Mouse (Mus musculus): ENCODE measurements around the gene Hs2st1.
A peak's percentile ranks its signal among the peaks of the same experiment; 100 is the strongest.

Hs2st1 gene

GRCm38 (mm10) chr3:144584789-144585553 is 15.0 kb upstream of the Hs2st1 start:
- no peak for DNase-seq

DNA sequence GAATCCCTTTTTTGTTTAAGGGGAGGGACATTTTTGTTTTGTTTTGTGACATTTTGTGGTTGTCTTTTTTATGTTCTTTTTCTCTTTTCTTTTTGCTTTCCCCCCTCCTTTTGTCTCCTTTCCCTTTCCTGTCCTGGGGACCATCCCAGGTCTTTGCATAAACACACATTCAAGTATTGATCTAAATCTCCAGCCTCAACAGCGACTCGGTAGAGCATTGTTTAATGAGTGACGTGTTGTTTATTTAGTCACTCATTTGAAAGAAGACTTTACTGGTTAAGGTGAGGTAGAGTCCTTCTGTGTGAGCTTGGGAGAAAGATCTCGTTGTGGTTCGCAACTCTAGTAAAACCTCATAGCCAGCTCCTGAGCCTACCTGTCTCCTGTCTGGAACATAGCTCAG is 13.8 kb upstream of the Hs2st1 start:
- DNase-seq: no peak

- DNase-seq: no peak
Measured at GRCm38 (mm10) chr3:144582306-144582705, 12.3 kb upstream of the Hs2st1 start.

- DNase-seq: no peak
Measured at GRCm38 (mm10) chr3:144581842-144582241, 11.9 kb upstream of the Hs2st1 start.

DNA sequence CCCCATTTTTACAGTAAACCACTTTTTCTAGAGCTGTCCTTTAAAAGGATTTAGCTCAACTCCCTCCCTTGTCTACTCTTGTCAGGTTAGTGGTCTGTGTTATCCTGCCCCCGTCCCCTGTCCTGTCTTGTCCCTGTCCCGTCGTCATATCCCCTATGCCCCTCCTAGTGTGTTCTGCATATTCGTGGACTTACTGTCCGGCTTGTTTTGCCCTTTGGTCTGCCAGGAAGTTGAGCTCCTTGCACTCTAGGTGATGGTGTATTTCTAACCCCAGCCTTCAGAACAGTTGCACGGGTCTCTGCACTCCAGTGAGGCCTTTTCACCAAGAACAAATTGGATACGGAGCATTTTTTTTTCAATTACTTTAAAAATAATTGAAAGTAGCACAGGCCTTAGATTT is 10.3 kb upstream of the Hs2st1 start:
- no peak for DNase-seq

DNA sequence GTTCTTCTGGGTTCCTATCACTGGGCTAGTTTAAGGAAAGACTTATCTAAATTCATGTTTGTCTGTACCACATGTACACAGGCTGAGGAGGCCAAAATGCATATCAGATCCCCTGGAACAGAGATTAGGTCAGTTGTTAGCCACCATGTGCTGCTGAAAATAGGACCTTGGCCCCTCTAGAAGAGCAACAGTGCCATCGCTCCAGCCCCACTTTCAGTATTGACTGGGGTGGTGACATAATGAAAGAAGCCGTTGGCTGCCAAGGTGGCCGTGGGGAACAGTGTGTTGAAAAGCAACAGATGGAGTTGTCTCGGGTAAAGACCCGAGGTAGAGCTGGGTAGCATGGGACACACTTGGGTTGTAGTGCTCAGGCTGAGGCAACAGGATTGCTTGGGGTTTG is 9.8 kb upstream of the Hs2st1 start:
- DNase-seq: no peak

GRCm38 (mm10) chr3:144578921-144579320 is 8.9 kb upstream of the Hs2st1 start:
- DNase-seq: no peak

- no peak for DNase-seq
Measured at GRCm38 (mm10) chr3:144577366-144578340, 7.7 kb upstream of the Hs2st1 start.

GRCm38 (mm10) chr3:144574256-144574655 is 4.3 kb upstream of the Hs2st1 start:
- DNase-seq: no peak

DNA sequence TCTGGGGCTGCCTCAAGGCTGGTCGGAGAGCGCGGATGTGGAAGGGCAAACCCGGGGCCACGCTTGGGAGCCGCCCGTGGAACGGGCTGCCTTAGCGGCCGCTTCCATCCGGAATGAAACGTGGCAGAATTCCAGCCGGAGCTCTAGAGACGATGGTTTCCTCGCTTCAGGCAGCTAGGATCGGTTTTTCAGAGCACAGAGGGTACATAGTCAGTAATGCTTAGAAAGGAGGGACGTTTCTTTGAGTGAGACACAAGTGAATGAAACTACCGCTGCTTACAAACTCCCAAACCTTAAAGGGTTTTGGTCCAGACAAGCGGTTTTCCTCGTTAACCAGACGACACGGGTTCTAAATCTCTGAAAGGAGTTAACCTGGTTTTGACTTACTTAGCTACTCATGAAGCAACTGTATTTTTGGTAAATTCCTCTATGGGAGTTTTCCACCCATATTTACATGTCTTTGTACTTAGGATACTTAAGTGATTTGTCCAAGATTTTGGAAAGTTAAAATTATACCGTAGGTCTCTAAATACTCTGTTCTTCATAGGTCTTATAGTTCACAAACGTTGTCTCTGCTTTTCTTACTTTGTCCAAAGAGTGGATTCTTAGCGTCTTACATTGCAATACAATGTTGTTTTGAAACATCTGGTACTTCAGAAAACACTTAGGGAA is 971 bp upstream of the Hs2st1 start:
- no peak for DNase-seq

GRCm38 (mm10) chr3:144569401-144569971 is 495 bp downstream of the Hs2st1 start:
- DNase-seq: peak; percentile 50

DNA sequence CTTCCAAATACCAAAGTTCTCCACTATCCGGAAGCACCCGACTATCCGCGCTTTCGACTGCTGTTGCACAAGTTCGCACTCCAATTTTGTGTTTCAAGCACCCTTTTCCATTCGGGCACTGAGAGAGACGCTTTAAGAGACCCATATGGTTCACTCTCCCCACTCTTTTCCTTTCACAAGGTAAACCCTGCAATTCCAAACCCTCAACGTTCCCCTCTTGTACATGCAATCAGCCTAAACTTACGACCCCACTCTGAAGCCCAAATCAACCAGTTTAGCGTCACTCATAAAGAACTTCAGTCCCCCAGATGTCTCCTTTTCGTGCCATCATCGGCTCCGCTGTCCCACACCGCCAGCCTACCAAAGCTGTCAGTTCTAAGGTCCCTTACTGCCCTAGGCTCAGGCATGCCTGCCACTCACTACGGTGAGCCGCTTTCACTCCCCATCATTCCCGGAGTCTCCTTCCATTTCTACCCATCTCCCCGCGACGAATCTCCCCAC is 1.1 kb downstream of the Hs2st1 start:
- DNase-seq: no peak

DNA sequence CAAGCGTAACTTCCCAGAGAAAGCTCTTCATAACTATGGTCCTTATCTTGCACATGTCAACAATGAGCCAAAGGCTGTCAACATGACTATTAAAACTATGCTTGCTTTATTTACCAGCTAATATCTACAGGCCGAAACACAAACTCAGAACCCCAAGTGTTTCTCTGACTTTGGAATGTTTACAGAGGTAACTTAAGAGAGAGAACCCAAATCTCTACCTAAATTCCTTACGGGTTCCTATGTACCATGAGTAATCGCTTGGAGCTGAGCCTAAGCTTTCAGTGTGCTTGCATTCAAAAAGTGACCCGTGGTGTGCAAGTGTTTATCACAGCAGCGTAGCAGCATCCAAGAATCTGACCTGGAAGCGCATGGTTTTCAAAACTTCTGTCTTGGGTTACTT is 4.8 kb downstream of the Hs2st1 start:
- DNase-seq: no peak

GRCm38 (mm10) chr3:144563916-144564315 is 6.1 kb downstream of the Hs2st1 start:
- no peak for DNase-seq

DNA sequence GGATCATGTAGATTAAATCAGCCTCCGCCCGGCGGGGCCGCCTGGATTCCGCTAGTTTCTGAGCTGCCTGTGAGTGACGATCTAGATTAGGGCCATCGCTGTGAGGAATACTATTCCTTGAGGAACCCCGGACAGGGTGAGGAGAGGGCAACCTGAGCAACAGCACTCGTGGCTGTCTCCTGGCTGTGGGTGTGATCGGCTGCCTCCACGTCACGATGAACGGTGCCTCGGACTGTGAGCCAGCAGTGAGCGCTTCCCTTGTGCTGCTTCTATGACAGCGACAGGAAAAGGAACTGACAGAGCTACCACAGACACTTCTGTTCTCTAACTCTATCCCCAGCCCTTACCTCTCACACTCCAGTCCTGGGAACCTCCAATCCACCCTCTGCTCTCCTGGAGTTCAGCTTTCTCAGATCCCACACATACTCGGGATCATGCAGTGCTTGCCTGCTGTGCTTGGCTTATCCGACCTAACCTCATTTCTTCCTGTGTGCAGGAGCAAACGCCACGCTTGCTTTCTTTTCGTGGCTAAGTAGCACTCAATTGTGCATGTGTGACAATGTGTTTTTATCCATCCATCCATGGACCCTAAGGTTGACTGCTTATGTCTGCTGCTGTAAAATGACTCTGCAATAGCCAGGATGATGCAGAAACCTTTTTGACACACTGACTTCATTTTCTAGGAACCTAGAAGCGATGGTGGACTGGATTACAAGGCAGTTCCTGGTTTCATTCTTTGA is 8.3 kb downstream of the Hs2st1 start:
- DNase-seq: no peak

- DNase-seq: no peak
Measured at GRCm38 (mm10) chr3:144558274-144558673, 11.7 kb downstream of the Hs2st1 start.

DNA sequence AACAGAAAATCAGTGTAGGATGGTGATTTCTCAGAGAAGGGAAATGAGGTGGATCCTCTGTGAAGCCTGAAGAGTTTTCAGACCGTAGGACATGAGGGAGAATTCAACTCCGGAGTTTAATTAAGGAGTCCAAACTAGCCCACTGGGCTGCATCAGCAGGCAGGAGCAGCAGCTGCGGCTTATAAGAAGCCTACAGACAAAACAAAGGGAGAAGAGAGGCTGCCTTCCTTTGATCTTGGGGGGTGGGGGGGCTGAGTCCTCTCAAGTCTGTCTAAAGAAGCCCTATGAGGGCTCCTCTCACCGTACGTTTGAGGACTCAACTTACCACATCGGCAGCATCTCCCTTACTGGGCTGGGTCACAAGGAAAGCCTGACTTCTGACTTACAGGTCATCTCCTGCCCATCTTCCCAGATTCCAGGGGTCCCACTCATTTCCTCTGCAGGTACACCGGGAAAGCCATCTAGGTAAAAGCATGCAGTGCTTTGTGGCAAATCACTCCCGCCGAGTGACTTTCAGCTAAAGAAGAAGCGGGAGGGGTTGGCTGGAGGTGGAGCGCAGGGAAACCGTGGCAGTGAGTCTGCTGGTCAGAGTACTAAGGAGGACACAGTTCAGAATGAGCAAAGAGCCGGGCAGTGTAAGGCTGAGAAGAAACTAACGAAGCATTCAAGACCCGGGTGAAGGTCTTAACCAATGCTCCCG is 13.2 kb downstream of the Hs2st1 start:
- DNase-seq: no peak

GRCm38 (mm10) chr3:144555144-144555543 is 14.8 kb downstream of the Hs2st1 start:
- no peak for DNase-seq

GRCm38 (mm10) chr3:144554503-144554902 is 15.5 kb downstream of the Hs2st1 start:
- no peak for DNase-seq

DNA sequence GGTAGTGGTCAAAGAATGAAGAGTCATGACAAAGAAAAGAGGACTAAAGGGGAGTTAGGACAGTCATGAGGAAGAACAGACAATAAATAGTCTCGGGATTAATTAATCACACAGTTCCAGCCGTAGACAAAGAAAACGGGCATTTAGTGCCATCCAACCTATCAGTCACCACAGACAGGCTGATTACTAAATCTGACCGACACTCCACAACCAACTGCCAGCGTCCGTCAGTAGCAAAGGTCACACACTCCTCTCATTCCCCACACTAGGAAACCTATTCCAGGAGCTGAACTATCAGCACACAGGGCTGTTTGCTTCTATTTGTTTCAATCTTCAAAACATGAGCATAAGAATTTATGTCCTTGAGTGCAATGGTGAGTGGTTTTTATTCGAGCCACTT is 16.0 kb downstream of the Hs2st1 start:
- DNase-seq: no peak

DNA sequence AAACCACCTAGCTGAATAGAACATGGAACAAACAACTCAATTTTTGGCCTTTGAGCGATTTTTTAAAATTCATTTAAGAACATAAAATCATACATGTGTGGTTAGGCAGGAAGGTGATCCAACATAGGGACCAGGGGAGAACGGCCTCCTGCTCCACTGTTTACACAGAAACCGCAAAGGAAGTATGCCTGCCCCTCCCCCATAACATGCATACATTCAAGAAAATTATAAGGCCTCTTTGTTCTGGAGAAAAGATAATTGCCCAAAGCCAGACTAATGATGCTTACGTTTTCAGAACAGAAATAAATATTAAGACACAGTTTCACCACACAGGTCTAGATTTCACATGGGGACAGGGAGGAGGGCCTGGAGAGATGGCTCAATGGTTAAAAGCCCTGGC is 18.6 kb downstream of the Hs2st1 start:
- no peak for DNase-seq
